Mouse (Mus musculus) liver, postnatal 0 days (tissue): ENCODE measurements around the gene Clk2. TPM values are rescaled to one million over a fixed set of nuclear protein-coding genes. Genes with fewer than 3 reads are reported as not detected.

Source experiments
- ATAC-seq: fragments of 200-750 bp; cut with Nextera tagmentation; 2 replicates; pipeline ENCODE4 v1.8.0; 2017; ENCODE audit warnings: mild to moderate bottlenecking, moderate library complexity
- DNase-seq: peaks from one replicate; pipeline ENCODE4 v3.0.0-alpha.2; 2016
- H3K27ac ChIP-seq: fragments of 300-500 bp; sonication (generic); 2 replicates; pipeline ENCODE4 v1.5.1; 2014; ENCODE audit warnings: antibody characterized with exemption, moderate library complexity, mild to moderate bottlenecking, low read depth
- H3K27me3 ChIP-seq: fragments of 300-500 bp; sonication (generic); 2 replicates; pipeline ENCODE4 v1.6.1; 2014; ENCODE audit warnings: low read length, control low read depth, mixed read lengths; ENCODE audit not compliant: insufficient read depth
- H3K36me3 ChIP-seq: fragments of 300-500 bp; sonication (generic); replicated peaks from 2 replicates; pipeline ENCODE4 v1.6.1; 2014; ENCODE audit warnings: mild to moderate bottlenecking, control low read depth, low read length, moderate library complexity, mixed read lengths; ENCODE audit not compliant: insufficient read depth
- H3K4me1 ChIP-seq: fragments of 300-500 bp; sonication (generic); 2 replicates; pipeline ENCODE4 v1.6.1; 2014; ENCODE audit warnings: antibody characterized with exemption, mild to moderate bottlenecking, control low read depth; ENCODE audit not compliant: insufficient read depth
- H3K4me2 ChIP-seq: fragments of 300-500 bp; sonication (generic); 2 replicates; pipeline ENCODE4 v1.6.1; 2014; ENCODE audit warnings: low read depth, mild to moderate bottlenecking, low read length, moderate library complexity, mixed read lengths
- H3K4me3 ChIP-seq: fragments of 300-500 bp; sonication (generic); 2 replicates; pipeline ENCODE4 v1.5.1; 2014; ENCODE audit warnings: low read depth, low read length
- H3K9ac ChIP-seq: fragments of 300-500 bp; sonication (generic); replicated peaks from 2 replicates; pipeline ENCODE4 v1.6.1; 2014; ENCODE audit warnings: mild to moderate bottlenecking, moderate library complexity
- H3K9me3 ChIP-seq: fragments of 300-500 bp; sonication (generic); 2 replicates; pipeline ENCODE4 v1.6.1; 2016; ENCODE audit warnings: mild to moderate bottlenecking, control low read depth, low read length, mixed read lengths
- CTCF ChIP-seq: sonication (generic); IDR thresholded peaks from 2 replicates; pipeline ENCODE4 v1.5.1; 2016; ENCODE audit warnings: antibody characterized with exemption, low read depth
- EP300 ChIP-seq: IDR thresholded peaks from 2 replicates; pipeline ENCODE4 v1.6.1; 2016; ENCODE audit warnings: antibody characterized with exemption, low read depth, mild to moderate bottlenecking
- WGBS: fragments of 180-500 bp; shearing (Covaris S2); extraction: QIAGEN DNeasy Blood & Tissue Kit; methylation state at CpG from one replicate; pipeline ENCODE4 v1.1.7; 2014; ENCODE audit not compliant: insufficient replicate concordance; 5-methylcytosine and 5-hydroxymethylcytosine counted together
- polyA plus RNA-seq: library from polyadenylated mRNA; unstranded; fragments of >200 nt; fragmentation: Nextera tagmentation; extraction: Ambion mirVana; gene quantifications from 2 replicates; pipeline ENCODE4 v1.2.1, GENCODE M21; 2015

Gene Clk2
- polyA plus RNA-seq, 1 experiment from 2014 or later = 5.0 TPM

DNA sequence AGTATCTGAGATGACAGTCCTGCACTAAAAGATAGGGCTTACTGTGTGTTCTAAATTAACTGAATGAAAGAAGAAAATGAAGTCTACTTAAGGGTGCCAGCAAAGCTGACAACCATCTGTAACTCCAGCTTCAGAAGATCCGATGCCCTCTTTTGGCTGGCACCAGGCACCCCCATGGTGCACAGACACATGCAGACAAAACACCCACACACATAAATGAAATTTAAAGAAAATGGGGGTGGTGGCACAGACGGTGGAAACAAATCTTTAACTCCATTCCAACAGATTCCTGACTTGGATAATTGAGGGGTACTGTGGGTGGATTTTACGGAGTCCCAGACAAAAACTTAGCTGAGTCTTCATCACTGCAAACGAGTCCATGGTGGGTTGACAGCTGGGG is 32.8 kb upstream of the Clk2 start:
- Histone ChIP-seq H3K9ac (no peak overlapping the region), H3K4me3 (peak overlapping the region; percentile 36), H3K36me3 (no peaks in the 10 kb centered on the region), H3K27me3 (no peaks in the 10 kb centered on the region), H3K4me2 (peak overlapping the region; percentile 70), H3K9me3 (no peaks in the 10 kb centered on the region), H3K27ac (peak overlapping the region; percentile 76; the same call in 1 of the 2 replicates), H3K4me1 (peaks cover 37% of the 10 kb centered on the region)
- 34% methylated on average over 4 of the region's 4 CpGs for WGBS
- no peak for DNase-seq
- no peak for TF ChIP-seq CTCF
- TF ChIP-seq EP300 = no peak
- no peak for ATAC-seq

DNA sequence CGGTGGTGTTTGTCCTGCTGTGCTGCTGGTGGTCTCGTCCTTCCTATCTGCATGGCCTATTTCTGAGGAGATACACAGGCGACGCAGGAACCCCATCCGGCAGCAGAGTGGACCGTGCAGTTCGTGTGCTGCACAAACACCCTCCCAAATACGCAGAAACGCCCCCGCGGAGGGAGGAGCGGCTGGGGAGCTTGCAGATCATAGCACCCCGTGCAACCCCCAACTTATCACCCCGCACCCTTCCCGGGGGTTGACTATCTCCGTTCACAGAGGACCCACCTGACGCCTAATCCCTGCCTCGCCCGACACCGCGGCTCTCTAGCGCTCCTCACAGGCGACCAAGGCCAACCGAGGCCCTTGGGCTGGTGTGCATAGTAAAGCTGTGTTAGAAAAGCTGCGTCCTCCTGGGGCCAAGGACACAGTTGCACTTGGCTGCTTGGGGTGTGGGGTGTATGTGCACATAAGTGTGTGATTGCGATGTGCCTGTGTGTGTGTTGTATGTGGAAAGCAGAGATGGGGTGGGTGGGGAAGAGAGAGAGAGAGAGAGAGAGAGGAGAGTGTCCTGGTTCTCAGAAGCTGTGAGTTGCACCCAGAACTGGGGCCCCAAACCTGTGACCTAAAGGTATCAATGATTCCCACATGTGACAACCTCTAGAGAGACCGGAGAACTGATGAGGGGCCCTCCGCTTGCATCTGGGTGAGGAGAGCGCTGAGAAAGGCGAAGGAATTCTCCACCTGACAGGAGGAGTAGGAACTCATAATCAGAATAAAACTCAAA is 32.1 kb upstream of the Clk2 start:
- Histone ChIP-seq H3K4me1 (peaks cover 37% of the 10 kb centered on the region), H3K27me3 (no peaks in the 10 kb centered on the region), H3K4me2 (peak overlapping the region; percentile 70), H3K9me3 (no peaks in the 10 kb centered on the region), H3K36me3 (no peaks in the 10 kb centered on the region), H3K4me3 (peak overlapping the region; percentile 36), H3K9ac (peak overlapping the region; percentile 40), H3K27ac (peak overlapping the region; percentile 76)
- WGBS = 13% methylated on average over 30 of the region's 30 CpGs
- peak; percentile 77 for ATAC-seq
- TF ChIP-seq CTCF (peak; percentile 76), EP300 (peak; percentile 83; the same call in 1 of the 2 replicates)
- DNase-seq = peak; percentile 81

DNA sequence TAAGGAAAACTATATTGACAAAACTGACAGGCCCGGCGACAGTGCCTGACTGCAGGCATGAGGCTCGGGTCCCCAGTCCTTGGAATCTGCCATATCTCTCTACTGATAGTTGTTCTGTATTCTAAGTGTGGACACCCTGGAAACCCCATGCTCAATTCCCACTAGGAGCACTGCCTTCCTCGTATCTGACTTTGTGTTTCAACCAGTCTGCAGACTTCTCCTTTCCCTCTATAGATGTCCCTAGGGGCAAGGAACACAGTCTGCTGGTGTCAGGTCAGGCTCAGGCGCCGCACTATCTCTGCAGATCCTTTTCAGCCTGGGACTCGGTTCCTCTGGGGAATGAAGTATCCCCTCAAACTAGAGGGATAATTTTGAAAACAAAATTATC is 31.5 kb upstream of the Clk2 start:
- Histone ChIP-seq H3K27me3 (no peaks in the 10 kb centered on the region), H3K4me2 (peak overlapping the region; percentile 70), H3K9me3 (no peaks in the 10 kb centered on the region), H3K9ac (peak overlapping the region; percentile 13), H3K27ac (peak overlapping the region; percentile 76), H3K4me3 (no peak overlapping the region), H3K4me1 (peaks cover 37% of the 10 kb centered on the region), H3K36me3 (no peaks in the 10 kb centered on the region)
- WGBS = 56% methylated on average over 7 of the region's 7 CpGs
- DNase-seq (no peak), ATAC-seq (no peak)
- no peak for TF ChIP-seq CTCF
- TF ChIP-seq EP300 = no peak

DNA sequence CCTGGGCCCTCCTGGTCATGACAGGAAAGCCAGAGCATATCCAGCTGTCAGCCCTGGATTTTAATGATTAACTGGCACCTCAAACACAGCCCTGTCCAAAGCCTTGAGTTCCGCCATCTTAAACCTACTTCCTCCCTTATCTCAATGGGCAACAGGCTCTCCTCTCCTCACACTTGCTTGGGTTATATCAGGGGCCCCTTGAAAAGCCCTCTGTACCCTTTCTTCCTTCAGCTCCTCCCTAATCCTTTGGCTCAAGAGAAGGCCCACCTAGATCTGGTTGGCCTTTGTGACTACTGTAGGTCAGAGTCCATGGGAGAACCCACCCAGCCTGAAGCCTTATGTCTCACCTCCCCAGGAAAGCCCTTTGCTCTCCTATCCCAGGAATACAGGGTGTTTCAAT is 30.8 kb upstream of the Clk2 start:
- Histone ChIP-seq H3K36me3 (no peaks in the 10 kb centered on the region), H3K27me3 (no peaks in the 10 kb centered on the region), H3K9me3 (no peaks in the 10 kb centered on the region), H3K9ac (no peak overlapping the region; the same call in 1 of the 2 replicates), H3K4me2 (peak overlapping the region; percentile 70; the same call in 1 of the 2 replicates), H3K27ac (peak overlapping the region; percentile 76), H3K4me3 (no peak overlapping the region), H3K4me1 (peaks cover 40% of the 10 kb centered on the region)
- TF ChIP-seq CTCF (no peak), EP300 (no peak)
- DNase-seq (no peak), ATAC-seq (no peak)
- WGBS = 38% methylated on average over 1 of the region's 1 CpGs

DNA sequence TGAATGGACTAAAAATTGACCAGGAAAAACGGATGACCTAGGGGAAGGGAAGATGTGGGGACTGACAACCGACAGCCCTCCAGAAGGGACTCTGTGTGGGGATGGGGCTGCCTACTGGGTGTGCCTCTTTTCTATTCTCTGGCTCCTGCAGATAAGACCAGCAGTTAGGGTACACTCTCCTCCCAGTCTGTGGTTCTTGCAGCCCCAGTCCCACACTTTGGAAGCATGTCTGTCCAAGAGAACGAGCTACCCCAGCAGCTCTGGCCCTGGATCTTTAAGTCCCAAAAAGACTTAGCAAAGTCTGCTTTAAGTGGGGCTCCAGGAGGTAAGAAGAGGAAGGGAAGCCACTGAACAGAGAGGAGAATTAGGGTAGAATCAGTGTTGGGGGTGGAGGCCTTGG is 28.6 kb upstream of the Clk2 start, which contains the start of gene Pklr:
Gene Pklr, plus strand, starts transcription at position 185 of the 400 bp plus-strand sequence.
- peak; percentile 52; the same call in 1 of the 2 replicates for TF ChIP-seq EP300
- no peak for TF ChIP-seq CTCF
- Histone ChIP-seq H3K36me3 (peaks cover 6% of the 10 kb centered on the region; the same call in 1 of the 2 replicates), H3K27ac (peak within 1 kb of the TSS; percentile 91), H3K9ac (peak within 1 kb of the TSS; percentile 69), H3K9me3 (no peaks in the 10 kb centered on the region), H3K4me2 (peak within 1 kb of the TSS; percentile 71), H3K27me3 (no peaks in the 10 kb centered on the region), H3K4me3 (peak within 1 kb of the TSS; percentile 63), H3K4me1 (peaks cover 42% of the 10 kb centered on the region)
- DNase-seq (no peak), ATAC-seq (peak; percentile 18)
- WGBS = 13% methylated on average over 3 of the region's 3 CpGs

DNA sequence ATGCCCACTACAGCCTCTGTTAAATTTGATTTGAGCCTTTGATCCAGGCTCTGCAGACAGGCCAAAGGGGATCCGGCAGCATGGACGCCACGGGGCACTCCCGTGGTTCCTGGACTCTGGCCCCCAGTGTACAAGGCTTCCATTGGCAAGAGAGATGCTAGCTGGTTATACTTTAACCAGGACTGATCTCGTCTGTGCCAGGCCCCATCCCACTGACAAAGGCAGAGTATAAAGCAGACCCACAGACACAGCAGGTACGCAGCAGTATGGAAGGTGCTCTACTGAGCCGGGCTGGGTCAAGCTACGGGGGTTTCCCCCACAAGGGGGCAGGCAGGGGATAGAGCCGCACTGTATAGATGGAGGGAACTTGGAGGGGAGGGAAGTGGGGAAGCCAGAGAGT is 28.2 kb upstream of the Clk2 start:
- Histone ChIP-seq H3K4me3 (peak overlapping the region; percentile 63), H3K27ac (peak overlapping the region; percentile 91), H3K4me1 (peaks cover 42% of the 10 kb centered on the region), H3K9me3 (no peaks in the 10 kb centered on the region), H3K36me3 (peaks cover 10% of the 10 kb centered on the region), H3K4me2 (peak overlapping the region; percentile 71), H3K27me3 (no peaks in the 10 kb centered on the region), H3K9ac (peak overlapping the region; percentile 69)
- TF ChIP-seq CTCF (peak; percentile 66), EP300 (0 out of 2 replicates have a peak, but pooled peaks have one; percentile 2)
- peak; percentile 74 for DNase-seq
- WGBS = 18% methylated on average over 9 of the region's 9 CpGs
- ATAC-seq = peak; percentile 84
